In genomic region chr5:31240637-31241521, GRCm38 (mm10) we compare ENCODE assay signal across 8 mouse cellular contexts. TPM values are rescaled to one million over a fixed set of nuclear protein-coding genes. Genes with fewer than 3 reads are reported as not detected.
DNase-seq lines count a peak whose midpoint lies in the region; ATAC-seq lines count a peak whose summit lies in the region.

TSS of gene Nrbp1 (plus strand) at chr5:31240864.
TSS of gene Gm9970 (minus strand) at chr5:31241232.

- peak; percentile 99 for ATAC-seq in hindbrain, embryonic 11.5 days (ENCODE audit: low FRiP score)

- no peaks in the 10 kb centered on the region; the same call in 1 of the 2 replicates for H3K36me3 ChIP-seq in hindbrain, embryonic 11.5 days (ENCODE audit: control insufficient read depth, insufficient read depth, low read length)

- WGBS in hindbrain, embryonic 11.5 days = under 1% methylated on average over 48 of the region's 103 CpGs

- peak within 1 kb of the TSS; percentile 92 for H3K4me3 ChIP-seq in hindbrain, embryonic 11.5 days (ENCODE audit: low read depth, low read length)

- peaks cover 5% of the 10 kb centered on the region; the same call in 1 of the 2 replicates for H3K4me1 ChIP-seq in hindbrain, embryonic 11.5 days (replicated peaks; ENCODE audit: control insufficient read depth, insufficient read depth, low read length)

- no peaks in the 10 kb centered on the region for H3K27me3 ChIP-seq in hindbrain, embryonic 11.5 days (ENCODE audit: control insufficient read depth, insufficient read depth, low read length)

- peak within 1 kb of the TSS; percentile 97 for H3K27ac ChIP-seq in hindbrain, embryonic 11.5 days (ENCODE audit: low read depth, low read length)

- H3K4me2 ChIP-seq in hindbrain, embryonic 11.5 days (replicated peaks; ENCODE audit: low read depth, low read length) = peak within 1 kb of the TSS; percentile 78

- no peaks in the 10 kb centered on the region for H3K9me3 ChIP-seq in hindbrain, embryonic 11.5 days (ENCODE audit: control insufficient read depth, low read length)

- peak within 1 kb of the TSS; percentile 92 for H3K9ac ChIP-seq in hindbrain, embryonic 11.5 days (ENCODE audit: low read depth, low read length)

- peak; percentile 99 for DNase-seq in NIH3T3 (ENCODE audit: low read depth)
- peak; percentile 97 for DNase-seq in cerebellum, adult 9-11 months
- DNase-seq in frontal cortex, adult 2 months (ENCODE audit: extremely low spot score in 1 of 2, low spot score in 1 of 2) = peak; percentile 91 to 95
- peak; percentile 97 for DNase-seq in hindbrain, embryonic 11.5 days (ENCODE audit: low spot score)
- peak; percentile 94 to 95 for DNase-seq in layer of hippocampus, postnatal 14 days (ENCODE audit: low spot score in 2 of 2)
- DNase-seq in lung, postnatal 10 days = peak; percentile 98
- DNase-seq in ovary, postnatal 14 days (ENCODE audit: low spot score) = peak; percentile 92
- peak; percentile 93 to 94 for DNase-seq in thymus, postnatal 10 days (ENCODE audit: low spot score in 2 of 2)

RNA-seq across cellular contexts. Expression of gene Nrbp1, which starts in this region (rescaled TPM):
- polyA plus RNA-seq in frontal cortex, adult 2 months (2012; rRNA removed) = 99.9 and 116 TPM in 2 replicates
- 141 and 148 TPM in 2 replicates for polyA plus RNA-seq in hindbrain, embryonic 11.5 days (2014; fragmentation: Nextera tagmentation; extraction: Ambion mirVana)
- 10 to 100 TPM; 77.7 to 79.7 TPM for total RNA-seq in layer of hippocampus, postnatal 14 days (2021)

RNA-seq across cellular contexts. Expression of gene Gm9970, which starts in this region (rescaled TPM):
- polyA plus RNA-seq in frontal cortex, adult 2 months (2012; rRNA removed) = not detected in 2 replicates
- 0.50 and 0.80 TPM in 2 replicates for polyA plus RNA-seq in hindbrain, embryonic 11.5 days (2014; fragmentation: Nextera tagmentation; extraction: Ambion mirVana)
- not detected for total RNA-seq in layer of hippocampus, postnatal 14 days (2021)

Comparison
In these comparisons a context has a peak if more than half of its experiments do, and no peak if none do; other contexts are left out.
1. Peak in every context shown above with its lines: DNase-seq, ATAC-seq, H3K4me3 ChIP-seq and H3K27ac ChIP-seq.